Mouse (Mus musculus): Measurements from ENCODE around the gene Rps24.

GRCm38 (mm10) chr14:24544057-24544456 lies 57.1 kb downstream of the Rps24 start:
- TF ChIP-seq CTCF (IDR thresholded peaks at IDR 0.05; ENCODE audit: low read depth, low read length): no peak
- TF ChIP-seq POLR2A (IDR thresholded peaks at IDR 0.05; ENCODE audit: borderline replicate concordance, low read depth, low read length): no peak

All from bone marrow macrophage, adult 2 months (primary cell).